ENCODE assay signal across 8 mouse cellular contexts in genomic region chr9:56418738-56419239, GRCm38 (mm10). TPM values are rescaled to one million over a fixed set of nuclear protein-coding genes. Genes with fewer than 3 reads are reported as not detected.
A peak's percentile ranks its signal among the peaks of the same experiment; 100 is the strongest.
DNase-seq lines count a peak whose midpoint lies in the region; ATAC-seq and TF ChIP-seq lines count a peak whose summit lies in the region.

No protein-coding gene starts in this region.

- H3K36me3 ChIP-seq in hindbrain, embryonic 16.5 days (ENCODE audit: control insufficient read depth, insufficient read depth, low read length), result no peaks in the 10 kb centered on the region
- H3K36me3 ChIP-seq in macrophage (ENCODE audit: inconsistent target), result no peaks in the 10 kb centered on the region

- no peaks in the 10 kb centered on the region for H3K9me3 ChIP-seq in hindbrain, embryonic 16.5 days (ENCODE audit: control insufficient read depth, low read length)

- H3K9ac ChIP-seq in hindbrain, embryonic 16.5 days (ENCODE audit: low read depth, low read length), result peak overlapping the region; percentile 63

- peak; percentile 85 for DNase-seq in NIH3T3 (ENCODE audit: low read depth)
- DNase-seq in cerebellum, postnatal 14 days, result peak; percentile 84 to 87
- peak; percentile 70 to 83 for DNase-seq in frontal cortex, postnatal 14 days (ENCODE audit: low spot score in 2 of 2)
- peak; percentile 72 to 76 for DNase-seq in left cerebral cortex, adult 2 months (ENCODE audit: extremely low spot score in 1 of 2, low spot score in 2 of 2)
- DNase-seq in right cerebral cortex, postnatal 14 days, result peak; percentile 72
- peak; percentile 40 for DNase-seq in urinary bladder, postnatal 25 days (ENCODE audit: low spot score)

- no peaks in the 10 kb centered on the region for H3K27me3 ChIP-seq in hindbrain, embryonic 16.5 days (replicated peaks; ENCODE audit: control insufficient read depth, insufficient read depth, low read length)

- peaks cover 23% of the 10 kb centered on the region for H3K4me1 ChIP-seq in hindbrain, embryonic 16.5 days (ENCODE audit: control insufficient read depth, insufficient read depth, low read depth, low read length)

- 0% methylated on average over 11 of the region's 11 CpGs for WGBS in hindbrain, embryonic 16.5 days
- WGBS in macrophage (ENCODE audit: missing documents), result 2% methylated on average over 11 of the region's 11 CpGs

- peak overlapping the region; percentile 82 for H3K4me3 ChIP-seq in hindbrain, embryonic 16.5 days (ENCODE audit: low read length)
- H3K4me3 ChIP-seq in left cerebral cortex, adult 2 months, result peak overlapping the region; percentile 84
- peak overlapping the region; percentile 74 for H3K4me3 ChIP-seq in macrophage (ENCODE audit: inconsistent target)

- peak; percentile 52 for ATAC-seq in hindbrain, embryonic 16.5 days

- TF ChIP-seq CTCF in left cerebral cortex, adult 2 months (IDR thresholded peaks at IDR 0.05), result no peak

- H3K4me2 ChIP-seq in hindbrain, embryonic 16.5 days (ENCODE audit: low read length), result peak overlapping the region; percentile 84

- intact Hi-C loops in left cerebral cortex, adult 2 months (cut with DNase I), result loop anchor here (1.0 to 10.0 kb wide), 4 partner anchors 88 to 194 kb away; no protein-coding TSS in a partner anchor

- H3K27ac ChIP-seq in hindbrain, embryonic 16.5 days (ENCODE audit: low read depth, low read length), result peak overlapping the region; percentile 86
- H3K27ac ChIP-seq in left cerebral cortex, adult 2 months, result peak overlapping the region; percentile 95
- peak overlapping the region; percentile 91 for H3K27ac ChIP-seq in macrophage

- H3K79me2 ChIP-seq in macrophage (ENCODE audit: inconsistent target), result peaks cover 88% of the 10 kb centered on the region

RNA-seq across cellular contexts. Expression of gene Hmg20a, which starts 0.4 kb away (rescaled TPM):
- 70.0 and 76.4 TPM in 2 replicates for polyA plus RNA-seq in hindbrain, embryonic 16.5 days (2015; fragmentation: Nextera tagmentation; extraction: Ambion mirVana)
- total RNA-seq in left cerebral cortex, adult 2 months (2021), result 10 to 100 TPM; 66.1 to 70.1 TPM
- 100 to 1,000 TPM in 4 of 26 experiments, 10 to 100 TPM in 22; 12.1 to 115 (median 87.9) TPM for total RNA-seq in macrophage (2018; cell fraction: chromatin; rRNA removed)
- total RNA-seq in macrophage (2018; cell fraction: cytosol; rRNA removed), result 10 to 100 TPM; 13.9 to 30.7 (median 23.9) TPM
- 100 to 1,000 TPM in 1 of 26 experiments, 10 to 100 TPM in 25; 16.4 to 103 (median 64.1) TPM for total RNA-seq in macrophage (2018; cell fraction: nucleus; rRNA removed)
- polyA plus RNA-seq in macrophage (2018), result 22.8 to 29.6 TPM (median 26.5 TPM) in 3 replicates

RNA-seq across cellular contexts. Expression of gene Peak1, which starts 0.9 kb away (rescaled TPM):
- polyA plus RNA-seq in hindbrain, embryonic 16.5 days (2015; fragmentation: Nextera tagmentation; extraction: Ambion mirVana), result 5.2 and 5.9 TPM in 2 replicates
- 10 to 100 TPM; 36.7 TPM for total RNA-seq in left cerebral cortex, adult 2 months (2021)
- total RNA-seq in macrophage (2018; cell fraction: chromatin; rRNA removed), result 100 to 1,000 TPM in 20 of 26 experiments, 10 to 100 TPM in 6; 83.2 to 174 (median 112) TPM
- total RNA-seq in macrophage (2018; cell fraction: cytosol; rRNA removed), result 10 to 100 TPM; 27.6 to 59.0 (median 40.2) TPM
- total RNA-seq in macrophage (2018; cell fraction: nucleus; rRNA removed), result 100 to 1,000 TPM in 5 of 26 experiments, 10 to 100 TPM in 21; 57.6 to 247 (median 86.4) TPM
- polyA plus RNA-seq in macrophage (2018), result 15.3 to 66.7 TPM (median 32.4 TPM) in 3 replicates

Comparison
In these comparisons a context has a peak if more than half of its experiments do, and no peak if none do; other contexts are left out.
1. Peak in every context shown above with its lines: DNase-seq, ATAC-seq, H3K4me3 ChIP-seq and H3K27ac ChIP-seq.